Mouse (Mus musculus): ENCODE data around the gene Dgcr2. TPM values are rescaled to one million over a fixed set of nuclear protein-coding genes. Genes with fewer than 3 reads are reported as not detected.

Dgcr2 gene
- polyA plus RNA-seq, 1 experiment: 152 TPM

- Histone ChIP-seq H3K27ac (ENCODE audit: insufficient read depth, low read depth, low read length) (no peak overlapping the region), H3K4me3 (ENCODE audit: low read depth, low read length) (no peak overlapping the region), H3K27me3 (ENCODE audit: control insufficient read depth, insufficient read depth, low read length) (peaks cover 38% of the 10 kb centered on the region), H3K36me3 (ENCODE audit: control insufficient read depth, insufficient read depth, low read length) (no peaks in the 10 kb centered on the region), H3K4me1 (ENCODE audit: control insufficient read depth, insufficient read depth, insufficient read length, low read length) (peaks cover 8% of the 10 kb centered on the region)
- TF ChIP-seq CTCF (IDR thresholded peaks at IDR 0.05; ENCODE audit: extremely low read depth, insufficient read length, insufficient replicate concordance, low read depth, low read length) (no peak), POLR2A (IDR thresholded peaks at IDR 0.05; ENCODE audit: low read depth, low read length) (no peak)
- 51% methylated on average over 7 of the region's 7 CpGs for WGBS
These were observed 88.7 kb downstream of the Dgcr2 start for GRCm38 (mm10) chr16:17809711-17810110.

- Histone ChIP-seq H3K27me3 (ENCODE audit: control insufficient read depth, insufficient read depth, low read length) (peaks cover 43% of the 10 kb centered on the region), H3K36me3 (ENCODE audit: control insufficient read depth, insufficient read depth, low read length) (no peaks in the 10 kb centered on the region), H3K4me3 (ENCODE audit: low read depth, low read length) (no peak overlapping the region), H3K4me1 (ENCODE audit: control insufficient read depth, insufficient read depth, insufficient read length, low read length) (peaks cover 12% of the 10 kb centered on the region), H3K27ac (ENCODE audit: insufficient read depth, low read depth, low read length) (no peak overlapping the region)
- no peak for TF ChIP-seq CTCF (IDR thresholded peaks at IDR 0.05; ENCODE audit: extremely low read depth, insufficient read length, insufficient replicate concordance, low read depth, low read length)
- 88% methylated on average over 4 of the region's 4 CpGs for WGBS
These were observed 89.2 kb downstream of the Dgcr2 start for GRCm38 (mm10) chr16:17809125-17809524.

DNA sequence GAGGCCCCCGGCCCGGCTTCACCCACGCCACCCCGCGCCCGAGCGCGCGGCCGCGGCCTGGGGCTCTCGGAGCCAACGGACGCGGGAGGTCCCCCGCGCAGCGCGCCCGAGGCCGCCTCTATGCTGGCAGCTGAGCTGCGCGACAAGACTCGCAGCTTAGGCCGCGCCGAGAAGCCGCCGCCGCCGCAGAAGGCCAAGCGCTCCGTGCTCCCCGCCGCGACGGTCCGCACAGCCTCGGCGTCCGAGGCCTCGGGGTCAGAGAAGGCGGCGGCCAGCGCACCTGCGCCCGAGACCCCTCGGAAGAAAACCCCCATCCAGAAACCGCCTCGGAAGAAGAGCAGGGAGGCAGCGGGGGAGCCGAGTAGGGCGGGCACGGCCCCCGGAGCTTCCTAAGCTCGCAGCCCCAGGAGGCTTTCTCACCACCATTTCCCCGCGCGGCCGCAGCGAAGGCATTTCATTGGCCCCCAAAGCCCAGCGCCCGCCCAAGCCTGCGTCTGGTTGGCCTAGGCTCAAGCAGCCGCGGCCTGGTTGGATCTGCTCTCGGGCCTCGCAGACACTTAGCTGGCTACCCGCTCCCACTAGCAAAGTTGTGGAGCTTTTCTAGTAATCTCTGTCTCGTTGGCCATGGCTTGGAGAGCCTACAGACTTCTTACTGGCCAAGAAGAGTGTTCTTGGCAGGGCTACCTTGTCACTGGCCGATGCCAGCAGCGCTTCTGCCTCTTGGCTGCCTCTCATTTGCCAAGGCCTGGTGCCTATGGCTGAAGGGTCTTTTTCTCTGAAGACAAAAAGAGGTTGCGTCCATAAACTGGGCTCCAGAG, 91.0 kb downstream of the Dgcr2 start:
- Histone ChIP-seq H3K27me3 (ENCODE audit: control insufficient read depth, insufficient read depth, low read length) (peaks cover 56% of the 10 kb centered on the region), H3K27ac (ENCODE audit: insufficient read depth, low read depth, low read length) (no peak overlapping the region), H3K4me1 (ENCODE audit: control insufficient read depth, insufficient read depth, insufficient read length, low read length) (peaks cover 27% of the 10 kb centered on the region), H3K36me3 (ENCODE audit: control insufficient read depth, insufficient read depth, low read length) (no peaks in the 10 kb centered on the region), H3K4me3 (ENCODE audit: low read depth, low read length) (peak overlapping the region; percentile 66)
- TF ChIP-seq POLR2A (IDR thresholded peaks at IDR 0.05; ENCODE audit: low read depth, low read length) (no peak), CTCF (IDR thresholded peaks at IDR 0.05; ENCODE audit: extremely low read depth, insufficient read length, insufficient replicate concordance, low read depth, low read length) (no peak)
- WGBS: 14% methylated on average over 72 of the region's 73 CpGs

- H3K4me3 ChIP-seq (ENCODE audit: low read depth, low read length): peak overlapping the region; percentile 66
- 22% methylated on average over 50 of the region's 50 CpGs for WGBS
- peaks cover 63% of the 10 kb centered on the region for H3K27me3 ChIP-seq (ENCODE audit: control insufficient read depth, insufficient read depth, low read length)
- H3K27ac ChIP-seq (ENCODE audit: insufficient read depth, low read depth, low read length): no peak overlapping the region
- TF ChIP-seq CTCF (IDR thresholded peaks at IDR 0.05; ENCODE audit: extremely low read depth, insufficient read length, insufficient replicate concordance, low read depth, low read length) (no peak), POLR2A (IDR thresholded peaks at IDR 0.05; ENCODE audit: low read depth, low read length) (no peak)
- H3K4me1 ChIP-seq (ENCODE audit: control insufficient read depth, insufficient read depth, insufficient read length, low read length): peaks cover 28% of the 10 kb centered on the region
- H3K36me3 ChIP-seq (ENCODE audit: control insufficient read depth, insufficient read depth, low read length): no peaks in the 10 kb centered on the region
These were observed 91.7 kb downstream of the Dgcr2 start for GRCm38 (mm10) chr16:17806581-17807191.

GRCm38 (mm10) chr16:17804982-17805381, 93.4 kb downstream of the Dgcr2 start:
- H3K4me3 ChIP-seq (ENCODE audit: low read depth, low read length): no peak overlapping the region

GRCm38 (mm10) chr16:17804449-17804912, 93.9 kb downstream of the Dgcr2 start:
- no peaks in the 10 kb centered on the region for H3K36me3 ChIP-seq (ENCODE audit: control insufficient read depth, insufficient read depth, low read length)
- H3K4me1 ChIP-seq (ENCODE audit: control insufficient read depth, insufficient read depth, insufficient read length, low read length): peaks cover 28% of the 10 kb centered on the region
- no peak overlapping the region for H3K27ac ChIP-seq (ENCODE audit: insufficient read depth, low read depth, low read length)
- TF ChIP-seq CTCF (IDR thresholded peaks at IDR 0.05; ENCODE audit: extremely low read depth, insufficient read length, insufficient replicate concordance, low read depth, low read length) (no peak), POLR2A (IDR thresholded peaks at IDR 0.05; ENCODE audit: low read depth, low read length) (no peak)
- peaks cover 76% of the 10 kb centered on the region for H3K27me3 ChIP-seq (ENCODE audit: control insufficient read depth, insufficient read depth, low read length)
- peak overlapping the region; percentile 64 for H3K4me3 ChIP-seq (ENCODE audit: low read depth, low read length)
- 10% methylated on average over 33 of the region's 33 CpGs for WGBS

More at GRCm38 (mm10) chr16:17804982-17805381, 93.4 kb downstream of the Dgcr2 start:
- peaks cover 28% of the 10 kb centered on the region for H3K4me1 ChIP-seq (ENCODE audit: control insufficient read depth, insufficient read depth, insufficient read length, low read length)
- H3K36me3 ChIP-seq (ENCODE audit: control insufficient read depth, insufficient read depth, low read length): no peaks in the 10 kb centered on the region
- H3K27me3 ChIP-seq (ENCODE audit: control insufficient read depth, insufficient read depth, low read length): peaks cover 73% of the 10 kb centered on the region
- no peak for TF ChIP-seq CTCF (IDR thresholded peaks at IDR 0.05; ENCODE audit: extremely low read depth, insufficient read length, insufficient replicate concordance, low read depth, low read length)
- TF ChIP-seq POLR2A (IDR thresholded peaks at IDR 0.05; ENCODE audit: low read depth, low read length): no peak
- 28% methylated on average over 7 of the region's 7 CpGs for WGBS
- no peak overlapping the region for H3K27ac ChIP-seq (ENCODE audit: insufficient read depth, low read depth, low read length)

All from small intestine, adult 2 months (tissue).